Mouse (Mus musculus) urinary bladder, adult 18-20 months (tissue): ENCODE data around the gene Gm26657.

Experiments
- DNase-seq, 2 experiments: peaks; one replicate each; pipeline ENCODE4 v3.0.0; 2022; ENCODE audit warnings: low spot score in 2 of 2, mixed read lengths in 2 of 2

Gene Gm26657

GRCm38 (mm10) chr4:56740020-56740485 lies at the start of gene Gm26657:
TSS of gene Gm26657 (plus strand) at chr4:56740070.
- DNase-seq, result no peak

GRCm38 (mm10) chr4:56696401-56696800 lies 43.5 kb upstream of the Gm26657 start:
- DNase-seq, result no peak

- DNase-seq, result no peak
Measured at GRCm38 (mm10) chr4:56698671-56699070, 41.2 kb upstream of the Gm26657 start.

- no peak for DNase-seq
Measured at GRCm38 (mm10) chr4:56702234-56702633, 37.6 kb upstream of the Gm26657 start.

GRCm38 (mm10) chr4:56713155-56713554 lies 26.7 kb upstream of the Gm26657 start:
- no peak for DNase-seq

GRCm38 (mm10) chr4:56716801-56717200 lies 23.1 kb upstream of the Gm26657 start:
- DNase-seq, result no peak

GRCm38 (mm10) chr4:56717932-56718331 lies 21.9 kb upstream of the Gm26657 start:
- no peak for DNase-seq

GRCm38 (mm10) chr4:56718573-56719442 lies 21.1 kb upstream of the Gm26657 start:
- no peak for DNase-seq

- DNase-seq, result no peak
Measured at GRCm38 (mm10) chr4:56719456-56719855, 20.4 kb upstream of the Gm26657 start.

- DNase-seq, result no peak
Measured at GRCm38 (mm10) chr4:56720403-56720802, 19.5 kb upstream of the Gm26657 start.

GRCm38 (mm10) chr4:56721469-56721868 lies 18.4 kb upstream of the Gm26657 start:
- DNase-seq, result no peak

GRCm38 (mm10) chr4:56722346-56722745 lies 17.5 kb upstream of the Gm26657 start:
- DNase-seq, result no peak

GRCm38 (mm10) chr4:56723237-56723636 lies 16.6 kb upstream of the Gm26657 start:
- DNase-seq, result no peak

- no peak for DNase-seq
Measured at GRCm38 (mm10) chr4:56725839-56726238, 14.0 kb upstream of the Gm26657 start.

GRCm38 (mm10) chr4:56740611-56741010 lies 741 bp downstream of the Gm26657 start:
- no peak for DNase-seq

- DNase-seq, result no peak
Measured at GRCm38 (mm10) chr4:56741041-56741493, 1.2 kb downstream of the Gm26657 start, which contains the start of gene Actl7b. TSS of gene Actl7b (minus strand) at chr4:56741443.

GRCm38 (mm10) chr4:56742698-56743097 lies 2.8 kb downstream of the Gm26657 start:
- no peak for DNase-seq

- no peak for DNase-seq
Measured at GRCm38 (mm10) chr4:56743363-56744195, 3.7 kb downstream of the Gm26657 start, which contains the start of gene Actl7a. TSS of gene Actl7a (plus strand) at chr4:56743413.

GRCm38 (mm10) chr4:56746345-56746744 lies 6.5 kb downstream of the Gm26657 start:
- DNase-seq, result no peak

- DNase-seq, result no peak
Measured at GRCm38 (mm10) chr4:56747456-56747855, 7.6 kb downstream of the Gm26657 start.

GRCm38 (mm10) chr4:56756021-56756420 lies 16.2 kb downstream of the Gm26657 start:
- DNase-seq, result no peak

- DNase-seq, result no peak
Measured at GRCm38 (mm10) chr4:56756966-56757600, 17.2 kb downstream of the Gm26657 start.
